Mouse (Mus musculus) ZHBTc4 (cell line): ENCODE data around the gene Kif26a.

ENCODE experiments used
- DNase-seq: peaks from one replicate; pipeline ENCODE4 v3.0.0-alpha.2; 2011; ENCODE audit warnings: low read depth, low spot score

The Kif26a gene

DNA sequence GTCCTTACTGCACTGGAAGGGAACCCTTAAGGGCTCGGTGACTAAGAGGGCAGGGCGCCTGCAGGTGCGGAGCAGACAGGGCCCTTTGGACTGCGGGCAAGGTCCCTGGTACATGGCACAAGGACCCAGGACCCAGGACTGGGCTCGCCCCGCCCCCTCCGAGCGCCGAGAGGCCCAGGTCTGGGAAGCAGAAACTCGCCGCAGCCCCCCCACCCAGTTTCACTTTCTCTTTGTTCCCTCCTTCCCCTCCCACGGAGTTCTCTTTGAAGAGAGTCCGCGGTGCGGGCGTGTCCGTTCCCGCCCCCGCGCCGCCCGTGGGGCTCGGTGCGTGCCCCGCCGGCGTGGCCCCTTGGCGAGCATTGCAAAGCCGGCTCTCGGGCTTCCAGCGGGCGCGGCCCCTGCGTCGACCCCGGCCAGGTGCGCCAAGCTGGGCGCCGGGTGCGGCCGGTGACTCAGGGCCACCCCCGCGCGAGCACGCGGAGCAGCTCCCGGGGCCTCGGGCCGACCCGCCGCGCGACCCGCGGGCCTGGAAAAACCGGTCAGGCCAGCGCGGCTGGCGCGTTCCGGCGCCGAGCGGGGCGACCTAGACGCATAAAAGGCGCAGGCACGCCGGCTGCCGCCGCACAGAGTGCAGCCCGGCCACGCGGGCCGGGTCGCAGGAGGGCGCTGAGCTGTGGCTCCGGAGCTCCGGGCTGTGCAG lies 15.7 kb upstream of the Kif26a start:
- DNase-seq = peak; percentile 61

GRCm38 (mm10) chr12:112130957-112131356 lies 15.1 kb upstream of the Kif26a start:
- no peak for DNase-seq

- peak; percentile 74 for DNase-seq
Measured at GRCm38 (mm10) chr12:112140231-112140630, 5.8 kb upstream of the Kif26a start.

- DNase-seq = no peak
Measured at GRCm38 (mm10) chr12:112140745-112141144, 5.3 kb upstream of the Kif26a start.

DNA sequence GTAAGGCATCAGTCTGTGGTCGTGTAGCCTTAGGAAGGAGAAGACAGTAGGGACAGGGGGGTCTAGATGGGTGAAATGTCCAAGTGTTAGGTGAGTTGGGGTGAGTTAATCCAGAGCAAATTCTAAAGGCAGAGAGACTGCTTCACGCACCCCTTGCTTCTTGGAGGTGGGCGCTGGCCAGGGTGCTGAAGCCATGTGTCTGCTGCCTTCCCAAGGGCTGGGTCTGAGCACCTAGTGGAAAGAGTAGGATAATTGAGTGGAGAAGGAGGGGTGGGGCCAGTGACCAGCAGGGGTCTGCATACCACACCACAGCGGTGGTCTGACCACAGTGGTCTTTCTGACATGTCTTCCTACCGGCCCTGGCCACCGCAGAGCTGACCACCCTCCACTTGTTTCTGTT lies 4.7 kb upstream of the Kif26a start:
- DNase-seq = peak; percentile 80

GRCm38 (mm10) chr12:112143116-112143832 lies 2.7 kb upstream of the Kif26a start:
- peak; percentile 76 for DNase-seq

- DNase-seq = no peak
Measured at GRCm38 (mm10) chr12:112143833-112144201, 2.2 kb upstream of the Kif26a start.

- peak; percentile 49 for DNase-seq
Measured at GRCm38 (mm10) chr12:112144377-112145115, 1.5 kb upstream of the Kif26a start.

GRCm38 (mm10) chr12:112145211-112145874 lies 665 bp upstream of the Kif26a start:
- peak; percentile 92 for DNase-seq

- DNase-seq = no peak
Measured at GRCm38 (mm10) chr12:112147365-112147764, 1.4 kb downstream of the Kif26a start.

- no peak for DNase-seq
Measured at GRCm38 (mm10) chr12:112150011-112150410, 4.0 kb downstream of the Kif26a start.

DNA sequence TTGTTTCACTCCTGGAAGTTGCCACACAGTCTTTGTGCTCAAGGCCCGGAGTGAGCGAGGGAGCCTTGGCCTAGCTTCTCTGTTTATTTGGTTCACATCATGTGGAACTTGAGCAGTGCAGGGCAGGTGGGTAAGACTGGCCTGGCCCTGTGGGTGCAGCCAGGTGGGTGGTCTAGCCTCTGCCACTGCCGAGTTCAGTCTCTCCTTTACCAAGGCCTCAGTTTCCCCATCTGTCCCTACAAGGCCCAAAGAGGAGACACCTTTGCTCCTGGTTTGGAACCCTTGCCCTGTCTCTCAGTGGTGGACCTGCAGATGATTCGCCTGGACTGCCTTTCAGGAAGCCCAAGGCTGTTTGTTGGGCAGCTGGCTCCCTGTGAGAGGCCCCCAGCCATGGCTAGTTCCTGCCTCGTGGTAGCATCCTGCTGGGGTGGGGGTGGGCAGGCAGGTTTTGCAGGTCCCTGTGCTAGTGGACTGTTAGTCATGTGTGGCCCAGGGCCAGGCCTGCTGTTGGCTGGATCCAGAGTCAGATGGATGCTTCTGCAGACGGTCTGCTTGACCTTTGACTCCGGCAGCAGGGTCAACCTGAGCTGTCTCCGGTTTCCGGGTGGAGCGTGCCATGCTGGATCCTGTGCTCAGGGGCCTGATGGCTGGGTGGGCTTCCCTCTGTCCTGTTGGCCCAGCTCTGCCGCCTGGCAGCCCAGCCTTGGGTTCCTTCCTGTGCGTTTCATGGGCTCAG lies 5.4 kb downstream of the Kif26a start:
- no peak for DNase-seq

- DNase-seq = no peak
Measured at GRCm38 (mm10) chr12:112151980-112152362, 6.0 kb downstream of the Kif26a start.

DNA sequence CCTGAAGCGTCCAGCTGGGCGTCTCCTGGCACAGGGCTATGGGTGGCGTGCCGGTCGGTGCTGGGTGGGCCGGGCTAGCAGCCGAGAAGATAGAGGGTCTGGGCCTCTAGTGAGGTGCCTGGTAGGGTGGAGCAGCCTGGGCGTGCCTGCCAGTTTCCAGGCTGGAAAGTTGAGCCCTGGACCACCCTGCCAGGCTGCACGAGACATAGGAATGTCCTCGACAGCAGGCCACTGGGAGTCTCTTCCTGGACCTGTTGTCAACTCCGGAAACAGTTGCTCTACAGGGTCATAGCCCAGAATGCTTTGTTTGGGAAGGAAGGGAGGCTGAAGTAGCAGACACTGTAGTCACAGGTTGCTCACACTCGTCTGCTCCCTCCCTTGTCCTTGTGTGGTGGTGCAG lies 7.6 kb downstream of the Kif26a start:
- DNase-seq = no peak

GRCm38 (mm10) chr12:112154476-112154875 lies 8.5 kb downstream of the Kif26a start:
- no peak for DNase-seq

GRCm38 (mm10) chr12:112155218-112156051 lies 9.4 kb downstream of the Kif26a start:
- no peak for DNase-seq

DNA sequence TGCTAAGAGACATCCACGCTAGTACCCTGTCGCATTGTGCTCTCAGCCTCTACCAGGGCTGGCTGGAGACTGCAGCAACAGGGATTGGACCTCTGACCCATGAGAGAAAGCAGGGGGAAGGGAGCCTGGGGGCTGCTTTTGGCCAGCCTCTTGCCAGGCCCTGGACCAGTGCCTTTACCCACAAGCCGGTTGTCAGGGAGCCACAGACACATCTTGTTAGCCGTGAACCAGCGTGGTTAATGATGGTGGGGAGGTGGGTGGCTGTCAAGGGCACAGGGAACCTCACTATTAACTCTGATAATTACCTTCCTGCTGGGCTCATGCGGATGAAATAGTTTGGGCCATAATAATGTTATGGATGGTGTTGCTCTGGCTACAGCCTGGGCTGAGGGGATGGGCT lies 10.8 kb downstream of the Kif26a start:
- no peak for DNase-seq

GRCm38 (mm10) chr12:112158246-112158645 lies 12.2 kb downstream of the Kif26a start:
- DNase-seq = no peak

DNA sequence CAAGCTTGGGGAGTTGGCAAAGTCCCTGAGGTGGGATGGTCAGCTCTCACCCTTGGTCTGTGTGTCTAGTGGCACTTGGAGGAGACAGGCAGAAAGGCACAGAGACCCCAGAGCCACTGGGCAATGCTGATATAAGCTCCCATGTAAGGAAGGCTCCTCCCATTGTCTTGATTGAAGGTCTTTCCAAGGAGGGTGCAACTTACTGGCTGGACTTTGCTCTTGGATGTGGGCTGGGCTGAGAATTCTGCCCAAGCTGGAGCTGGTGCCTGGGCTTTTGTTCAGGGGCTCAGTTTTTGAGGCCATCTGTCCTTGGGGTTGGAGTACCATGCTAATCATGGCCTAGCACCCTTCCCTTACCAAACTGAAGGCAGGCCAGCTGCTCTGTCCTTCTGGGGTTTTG lies 12.8 kb downstream of the Kif26a start:
- no peak for DNase-seq
